Mouse (Mus musculus) midbrain, embryonic 12.5 days (tissue): ENCODE data around the gene Ighmbp2. TPM values are rescaled to one million over a fixed set of nuclear protein-coding genes. Genes with fewer than 3 reads are reported as not detected.

Experiments
- ATAC-seq: fragments of 200-750 bp; cut with Nextera tagmentation; 2 replicates; pipeline ENCODE4 v1.8.0; 2017; ENCODE audit warnings: low read depth, moderate TSS enrichment, moderate library complexity; ENCODE audit not compliant: low FRiP score
- H3K27ac ChIP-seq: fragments of 300-500 bp; sonication (generic); replicated peaks from 2 replicates; pipeline ENCODE4 v1.5.1; 2016; ENCODE audit warnings: mild to moderate bottlenecking
- H3K27me3 ChIP-seq: fragments of 300-500 bp; sonication (generic); 2 replicates; pipeline ENCODE4 v1.6.1; 2016; ENCODE audit warnings: mild to moderate bottlenecking
- H3K36me3 ChIP-seq: fragments of 300-500 bp; sonication (generic); 2 replicates; pipeline ENCODE4 v1.6.1; 2016
- H3K4me1 ChIP-seq: fragments of 300-500 bp; sonication (generic); 2 replicates; pipeline ENCODE4 v1.6.1; 2016
- H3K4me2 ChIP-seq: fragments of 300-500 bp; sonication (generic); replicated peaks from 2 replicates; pipeline ENCODE4 v1.6.1; 2016; ENCODE audit warnings: mild to moderate bottlenecking, moderate library complexity
- H3K4me3 ChIP-seq: fragments of 300-500 bp; sonication (generic); 2 replicates; pipeline ENCODE4 v1.5.1; 2016; ENCODE audit warnings: mild to moderate bottlenecking
- H3K9ac ChIP-seq: fragments of 300-500 bp; sonication (generic); replicated peaks from 2 replicates; pipeline ENCODE4 v1.6.1; 2016; ENCODE audit warnings: mild to moderate bottlenecking, moderate library complexity
- H3K9me3 ChIP-seq: fragments of 300-500 bp; sonication (generic); 2 replicates; pipeline ENCODE4 v1.6.1; 2016; ENCODE audit warnings: mild to moderate bottlenecking
- WGBS: fragments of 180-500 bp; shearing (Covaris S2); methylation state at CpG from one replicate; pipeline ENCODE4 v1.1.7; 2016; 5-methylcytosine and 5-hydroxymethylcytosine counted together
- polyA plus RNA-seq: library from polyadenylated mRNA; unstranded; fragments of >200 nt; fragmentation: Nextera tagmentation; extraction: Ambion mirVana; gene quantifications from 2 replicates; pipeline ENCODE4 v1.2.1, GENCODE M21; 2016

Ighmbp2 gene
- polyA plus RNA-seq, 1 experiment from 2014 or later, result 13.0 TPM

DNA sequence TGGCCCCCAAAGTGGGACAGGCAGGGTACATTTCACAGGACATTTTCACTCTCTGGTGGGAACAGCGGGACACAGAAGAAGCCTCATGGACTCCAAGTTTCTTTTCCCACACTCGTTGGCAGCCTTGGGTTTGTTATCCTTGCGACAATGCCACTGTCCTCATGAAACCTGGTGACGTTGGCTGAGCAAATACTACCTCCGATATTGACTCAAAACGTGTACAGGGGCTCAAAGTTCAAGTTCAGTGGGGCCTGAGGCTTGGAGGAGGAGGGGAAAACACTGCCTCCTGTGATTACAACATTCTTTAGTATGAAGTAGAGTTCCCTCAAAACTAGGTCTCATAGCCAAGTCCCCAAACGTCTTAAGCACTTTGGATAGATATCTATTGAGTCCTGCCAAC, 37.3 kb upstream of the Ighmbp2 start:
- Histone ChIP-seq H3K4me3 (no peak overlapping the region), H3K36me3 (no peaks in the 10 kb centered on the region), H3K9ac (no peak overlapping the region), H3K4me2 (no peak overlapping the region), H3K9me3 (no peaks in the 10 kb centered on the region), H3K4me1 (peaks cover 28% of the 10 kb centered on the region), H3K27ac (no peak overlapping the region), H3K27me3 (peaks cover 53% of the 10 kb centered on the region)
- no peak for ATAC-seq
- 76% methylated on average over 7 of the region's 7 CpGs for WGBS

DNA sequence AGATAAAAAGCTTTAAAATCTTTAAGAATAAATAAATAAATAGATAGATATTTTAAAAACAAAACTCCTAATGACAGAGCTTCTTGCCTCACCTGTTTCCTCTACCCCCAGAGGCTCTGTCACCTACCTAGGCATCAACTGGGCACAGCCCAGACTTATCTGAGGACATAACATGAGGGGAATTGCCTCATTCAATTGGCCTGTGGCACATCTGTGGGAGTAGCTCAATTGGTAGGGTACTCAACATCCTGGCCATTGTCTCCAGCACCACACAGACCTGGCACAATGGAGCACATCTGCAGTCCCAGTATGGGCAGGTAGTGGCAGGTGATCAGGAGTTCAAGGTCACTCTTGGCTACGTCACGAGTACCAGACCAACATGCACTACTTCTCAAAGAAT, 36.5 kb upstream of the Ighmbp2 start:
- H3K9me3 ChIP-seq, result no peaks in the 10 kb centered on the region
- H3K9ac ChIP-seq, result no peak overlapping the region
- peaks cover 22% of the 10 kb centered on the region for H3K4me1 ChIP-seq
- H3K4me3 ChIP-seq, result no peak overlapping the region
- H3K4me2 ChIP-seq, result no peak overlapping the region
- H3K36me3 ChIP-seq, result no peaks in the 10 kb centered on the region
- 89% methylated on average over 2 of the region's 2 CpGs for WGBS
- peaks cover 50% of the 10 kb centered on the region for H3K27me3 ChIP-seq
- no peak overlapping the region for H3K27ac ChIP-seq
- no peak for ATAC-seq

DNA sequence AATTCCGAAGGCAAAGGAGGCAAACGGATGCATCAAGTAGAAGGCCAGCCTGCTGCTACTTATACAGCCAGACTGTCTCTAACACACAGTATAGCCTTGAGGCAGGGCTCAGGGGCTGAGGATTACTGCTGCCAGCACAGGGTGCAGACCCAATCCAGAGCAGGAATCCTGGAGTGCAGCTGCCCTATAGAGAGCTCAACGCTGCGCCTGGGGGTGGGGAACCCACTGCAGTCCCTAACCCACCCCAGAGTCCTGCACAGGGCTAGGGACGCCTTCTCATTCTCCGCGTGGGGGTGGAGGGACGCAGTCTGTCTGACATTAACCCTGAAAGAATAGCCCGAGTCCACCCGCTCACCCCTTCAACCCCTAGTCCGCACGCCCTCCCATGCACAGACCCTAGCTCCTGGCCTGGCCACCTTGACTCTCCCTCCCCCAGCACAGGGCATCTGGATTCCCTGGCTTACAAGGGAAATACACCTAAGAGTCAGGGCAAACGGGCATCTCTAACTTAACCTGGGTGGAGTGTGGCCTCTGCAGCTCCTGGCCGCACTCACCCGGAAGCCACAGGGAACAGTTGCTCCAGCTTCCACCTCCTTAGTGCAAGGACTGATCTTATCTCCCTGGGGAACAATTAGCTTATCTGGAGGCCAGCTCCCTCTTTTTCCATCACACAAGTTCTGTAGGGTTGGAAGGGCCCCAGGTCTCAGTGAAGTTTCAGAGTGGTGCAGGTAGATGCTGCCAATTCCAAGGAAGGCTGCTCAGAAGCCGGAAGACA, 24.5 kb upstream of the Ighmbp2 start:
- H3K4me3 ChIP-seq, result no peak overlapping the region
- H3K27ac ChIP-seq, result no peak overlapping the region
- no peaks in the 10 kb centered on the region for H3K9me3 ChIP-seq
- H3K9ac ChIP-seq, result no peak overlapping the region
- H3K27me3 ChIP-seq, result peaks cover 12% of the 10 kb centered on the region; the same call in 1 of the 2 replicates
- WGBS, result 57% methylated on average over 16 of the region's 16 CpGs
- ATAC-seq, result no peak
- no peaks in the 10 kb centered on the region for H3K4me1 ChIP-seq
- H3K4me2 ChIP-seq, result no peak overlapping the region
- no peaks in the 10 kb centered on the region for H3K36me3 ChIP-seq

DNA sequence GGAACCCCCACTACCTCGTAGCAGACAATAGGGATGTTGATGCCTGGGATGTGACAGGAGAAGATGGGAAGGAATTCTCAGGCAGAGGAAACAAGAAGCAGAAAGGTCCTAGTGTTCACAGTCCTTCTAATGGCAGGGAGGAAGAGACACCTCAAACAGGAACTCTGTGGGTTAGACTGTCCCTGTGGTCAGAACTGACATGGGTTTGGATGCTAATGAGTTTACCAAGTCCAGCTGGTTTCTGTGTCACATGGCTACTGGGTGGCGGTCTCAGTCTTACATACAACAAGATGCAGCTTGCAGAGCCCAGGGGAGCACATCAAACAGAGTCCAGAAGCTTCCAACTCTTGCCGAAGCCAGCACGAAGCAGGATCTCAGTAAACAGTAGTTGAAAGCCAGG, 21.2 kb upstream of the Ighmbp2 start:
- ATAC-seq, result no peak
- no peak overlapping the region for H3K4me2 ChIP-seq
- H3K36me3 ChIP-seq, result no peaks in the 10 kb centered on the region
- no peaks in the 10 kb centered on the region for H3K9me3 ChIP-seq
- peaks cover 12% of the 10 kb centered on the region; the same call in 1 of the 2 replicates for H3K27me3 ChIP-seq
- H3K4me1 ChIP-seq, result no peaks in the 10 kb centered on the region
- H3K4me3 ChIP-seq, result no peak overlapping the region
- no peak overlapping the region for H3K9ac ChIP-seq
- H3K27ac ChIP-seq, result no peak overlapping the region
- 65% methylated on average over 4 of the region's 4 CpGs for WGBS

DNA sequence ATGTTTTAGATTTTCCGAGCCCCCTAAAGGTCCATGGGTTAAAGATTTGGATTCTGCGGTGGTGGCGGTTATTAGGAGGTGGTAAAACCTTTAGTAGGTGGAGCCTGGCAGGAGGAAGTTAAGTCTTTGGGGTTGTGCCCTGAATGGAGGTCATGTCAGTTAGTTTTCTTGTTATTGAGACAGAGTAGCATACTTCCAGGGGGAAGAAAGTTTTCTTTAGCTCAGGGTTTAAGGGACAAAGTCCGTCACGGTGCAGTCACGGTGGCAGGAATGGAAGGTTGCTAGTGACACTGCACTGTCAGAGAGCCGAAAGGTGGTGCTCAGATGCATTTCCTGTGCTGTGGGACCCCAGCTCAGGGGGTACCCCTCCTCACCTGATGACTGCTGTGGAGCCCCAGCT, 15.0 kb upstream of the Ighmbp2 start:
- Histone ChIP-seq H3K36me3 (peaks cover 3% of the 10 kb centered on the region; the same call in 1 of the 2 replicates), H3K4me3 (no peak overlapping the region), H3K9ac (no peak overlapping the region), H3K27me3 (no peaks in the 10 kb centered on the region), H3K27ac (no peak overlapping the region), H3K4me1 (no peaks in the 10 kb centered on the region), H3K9me3 (no peaks in the 10 kb centered on the region), H3K4me2 (no peak overlapping the region)
- 88% methylated on average over 7 of the region's 7 CpGs for WGBS
- no peak for ATAC-seq

DNA sequence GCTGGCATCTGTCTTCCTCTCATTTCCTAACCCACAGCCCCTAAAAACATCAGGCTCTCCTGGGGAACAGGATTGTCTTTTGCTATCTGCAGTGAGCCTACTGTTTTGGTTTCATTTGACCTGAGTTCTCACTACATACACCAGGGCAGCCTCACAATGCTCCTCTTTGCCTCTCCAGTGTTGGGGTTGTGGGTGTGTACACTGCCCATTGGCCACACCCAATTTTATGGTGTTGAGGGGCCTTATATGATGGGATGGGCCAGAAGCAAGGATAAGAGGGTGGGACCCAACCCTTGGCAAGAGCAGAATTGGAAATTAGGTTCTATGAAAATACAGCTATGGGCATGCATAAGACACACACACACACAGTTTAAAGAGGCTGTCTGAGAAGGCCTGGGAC, 14.2 kb upstream of the Ighmbp2 start:
- no peak overlapping the region for H3K9ac ChIP-seq
- H3K4me3 ChIP-seq, result no peak overlapping the region
- H3K4me1 ChIP-seq, result no peaks in the 10 kb centered on the region
- ATAC-seq, result no peak
- no peaks in the 10 kb centered on the region for H3K9me3 ChIP-seq
- no peaks in the 10 kb centered on the region for H3K27me3 ChIP-seq
- H3K4me2 ChIP-seq, result no peak overlapping the region
- H3K27ac ChIP-seq, result no peak overlapping the region
- H3K36me3 ChIP-seq, result peaks cover 3% of the 10 kb centered on the region; the same call in 1 of the 2 replicates

DNA sequence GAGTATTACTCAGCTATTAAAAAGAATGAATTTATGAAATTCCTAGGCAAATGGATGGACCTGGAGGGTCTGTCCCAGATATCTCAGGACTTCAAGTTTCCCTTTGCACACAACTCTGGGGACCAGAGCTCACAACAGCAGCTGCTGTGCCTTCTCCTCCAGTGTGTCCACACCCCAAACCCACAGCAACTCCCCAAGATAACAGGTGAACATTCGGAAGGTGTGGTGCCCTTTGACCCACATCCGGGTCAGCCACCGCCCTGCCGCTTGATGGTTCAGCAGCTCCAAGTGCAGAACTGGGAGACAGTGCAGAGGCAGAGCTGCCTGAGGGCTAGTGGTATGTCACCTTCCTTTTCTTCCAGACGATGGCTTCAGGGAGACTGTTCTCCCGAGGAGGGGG, 12.4 kb upstream of the Ighmbp2 start:
- H3K9me3 ChIP-seq, result no peaks in the 10 kb centered on the region
- H3K4me2 ChIP-seq, result no peak overlapping the region
- H3K27ac ChIP-seq, result no peak overlapping the region
- ATAC-seq, result no peak
- H3K36me3 ChIP-seq, result peaks cover 18% of the 10 kb centered on the region
- no peaks in the 10 kb centered on the region for H3K27me3 ChIP-seq
- no peak overlapping the region for H3K9ac ChIP-seq
- no peaks in the 10 kb centered on the region for H3K4me1 ChIP-seq
- H3K4me3 ChIP-seq, result no peak overlapping the region
- 93% methylated on average over 6 of the region's 6 CpGs for WGBS

DNA sequence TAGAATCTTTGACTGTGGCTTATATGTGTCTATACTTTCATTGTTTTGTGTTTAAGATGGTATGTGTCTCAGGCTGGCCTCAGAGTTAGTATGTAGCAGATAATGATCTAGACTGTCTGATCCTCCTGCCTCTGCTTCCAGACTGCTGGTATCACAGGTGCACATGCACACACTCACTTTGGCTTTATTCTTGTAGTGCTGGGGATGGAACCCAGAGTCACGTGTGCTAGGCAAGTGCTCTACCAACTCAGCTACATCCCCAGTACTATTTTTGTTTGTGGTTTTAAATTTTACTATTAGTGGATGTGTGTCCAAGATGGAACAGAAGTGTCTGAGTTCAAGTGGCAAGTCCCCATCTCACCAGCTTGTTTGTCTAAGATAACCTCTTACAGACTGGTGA, 10.2 kb upstream of the Ighmbp2 start:
- Histone ChIP-seq H3K4me3 (no peak overlapping the region), H3K9me3 (no peaks in the 10 kb centered on the region), H3K4me1 (no peaks in the 10 kb centered on the region), H3K9ac (no peak overlapping the region), H3K36me3 (peaks cover 39% of the 10 kb centered on the region), H3K27ac (no peak overlapping the region), H3K4me2 (no peak overlapping the region), H3K27me3 (no peaks in the 10 kb centered on the region)
- WGBS, result 97% methylated on average over 1 of the region's 1 CpGs
- no peak for ATAC-seq

DNA sequence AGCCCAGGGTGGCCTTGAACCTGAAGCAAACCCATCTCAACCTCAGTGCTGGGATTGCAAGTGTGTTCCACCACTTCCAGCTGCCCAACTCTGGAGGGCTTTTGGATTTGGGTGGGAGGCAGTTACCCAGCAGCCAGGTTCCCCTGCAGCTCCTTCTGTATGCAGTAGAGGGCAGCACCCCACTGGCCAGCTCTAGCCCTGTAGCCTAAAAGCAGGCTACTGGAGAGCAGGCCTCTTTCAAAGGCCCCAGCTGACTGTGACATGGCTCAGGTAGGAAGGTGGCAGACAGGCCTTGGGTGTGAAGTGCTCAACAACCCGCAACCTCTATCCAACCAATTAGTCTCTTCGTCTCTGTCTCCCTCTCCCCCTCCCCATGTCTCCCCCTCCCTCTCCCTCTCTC, 9.2 kb upstream of the Ighmbp2 start:
- Histone ChIP-seq H3K9me3 (no peaks in the 10 kb centered on the region), H3K4me1 (no peaks in the 10 kb centered on the region), H3K9ac (no peak overlapping the region), H3K27me3 (no peaks in the 10 kb centered on the region), H3K4me2 (no peak overlapping the region), H3K4me3 (no peak overlapping the region), H3K27ac (no peak overlapping the region), H3K36me3 (peaks cover 49% of the 10 kb centered on the region)
- peak; percentile 76 for ATAC-seq
- 82% methylated on average over 2 of the region's 2 CpGs for WGBS

DNA sequence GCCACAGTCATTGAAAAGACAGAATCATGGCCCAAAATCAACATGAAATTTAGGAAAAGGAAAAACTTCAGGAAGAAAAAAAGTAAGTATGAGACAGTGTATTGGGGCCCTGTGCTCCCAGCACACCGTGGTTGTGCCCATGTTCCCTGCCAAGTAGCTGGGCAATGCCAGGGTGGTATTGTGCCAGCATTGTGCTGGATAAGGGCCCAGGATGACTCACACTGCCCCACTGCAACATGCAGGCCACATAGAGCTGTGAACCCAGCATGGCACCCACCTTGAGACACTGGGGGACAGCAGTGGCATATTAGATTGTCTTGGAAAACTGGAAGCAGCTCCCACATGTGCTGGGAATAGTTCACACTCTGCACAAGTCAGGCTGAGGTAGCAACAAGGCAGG, 6.2 kb upstream of the Ighmbp2 start:
- Histone ChIP-seq H3K27me3 (no peaks in the 10 kb centered on the region), H3K9me3 (no peaks in the 10 kb centered on the region), H3K4me2 (no peak overlapping the region), H3K4me1 (no peaks in the 10 kb centered on the region), H3K4me3 (no peak overlapping the region), H3K9ac (no peak overlapping the region), H3K27ac (no peak overlapping the region), H3K36me3 (peaks cover 67% of the 10 kb centered on the region)
- ATAC-seq, result no peak
- WGBS, result 100% methylated on average over 1 of the region's 1 CpGs

DNA sequence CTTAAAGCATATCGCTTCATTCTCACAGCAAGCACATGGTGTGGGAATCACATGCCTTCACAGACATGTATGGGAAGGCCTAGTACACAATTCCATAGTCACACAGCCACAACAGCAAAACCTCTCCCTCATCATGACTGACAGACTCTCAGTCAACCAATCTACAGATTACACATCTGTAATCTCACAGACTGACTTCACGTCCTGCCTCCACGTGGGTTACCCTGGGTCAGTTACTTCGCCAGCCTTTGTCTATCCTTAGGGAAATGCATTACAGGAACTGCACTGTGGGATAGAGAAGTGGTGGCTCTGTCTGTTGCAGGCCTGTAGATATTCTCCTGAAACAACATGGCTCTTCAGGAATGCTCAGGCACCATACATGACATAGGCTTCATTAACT, 931 bp downstream of the Ighmbp2 start:
- no peaks in the 10 kb centered on the region for H3K9me3 ChIP-seq
- peak overlapping the region; percentile 65 for H3K4me2 ChIP-seq
- H3K4me3 ChIP-seq, result peak overlapping the region; percentile 83
- 75% methylated on average over 4 of the region's 4 CpGs for WGBS
- ATAC-seq, result 0 out of 2 replicates have a peak, but pooled peaks have one; percentile 19
- no peak overlapping the region for H3K27ac ChIP-seq
- peaks cover 17% of the 10 kb centered on the region for H3K4me1 ChIP-seq
- no peaks in the 10 kb centered on the region for H3K27me3 ChIP-seq
- H3K36me3 ChIP-seq, result peaks cover 53% of the 10 kb centered on the region
- peak overlapping the region; percentile 62 for H3K9ac ChIP-seq

DNA sequence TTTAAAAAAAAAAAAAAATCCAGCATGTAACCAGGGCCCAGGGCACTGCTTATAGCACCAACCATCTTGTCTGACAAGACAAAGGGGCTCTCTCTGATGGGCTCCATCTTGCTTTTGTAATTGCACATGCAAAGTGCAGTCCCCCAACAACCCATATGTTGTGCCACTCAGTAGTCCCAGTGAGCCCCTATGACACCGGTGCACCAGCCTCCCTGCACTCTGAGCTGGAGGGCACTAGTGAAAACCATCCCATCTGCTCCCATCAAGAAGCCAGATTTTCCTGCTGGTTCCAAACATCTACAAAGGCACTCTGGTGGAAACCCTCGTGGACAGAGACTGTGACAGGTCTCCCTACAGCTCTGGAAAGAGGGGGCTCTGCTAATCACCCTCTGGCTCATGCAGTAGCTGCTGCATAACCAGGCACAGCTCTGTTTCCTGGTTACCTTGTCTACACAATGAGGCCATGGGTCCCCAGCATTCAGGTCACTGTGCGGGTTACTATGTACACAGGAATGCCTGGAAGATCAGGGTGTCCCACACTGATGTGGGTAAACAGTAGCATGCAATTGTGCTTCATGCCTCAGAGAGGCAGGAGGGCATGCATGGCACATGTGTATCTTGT, 7.0 kb downstream of the Ighmbp2 start:
- no peak for ATAC-seq
- Histone ChIP-seq H3K27me3 (no peaks in the 10 kb centered on the region), H3K9me3 (no peaks in the 10 kb centered on the region), H3K4me2 (no peak overlapping the region), H3K36me3 (peaks cover 89% of the 10 kb centered on the region), H3K4me3 (no peak overlapping the region), H3K4me1 (no peaks in the 10 kb centered on the region), H3K9ac (no peak overlapping the region), H3K27ac (no peak overlapping the region)
- 86% methylated on average over 3 of the region's 3 CpGs for WGBS
